Mouse (Mus musculus) cerebellum, adult 2 months (tissue): ENCODE measurements at regions not wholly inside any gene's neighbourhood (a gene's known extent, or its start where the extent isn't known, plus 50 kb on each side); places are given as distances from the start of the nearest gene placed in this dataset.

Experiments
- CTCF ChIP-seq: fragments of 200-500 bp; IDR thresholded peaks from 2 replicates; pipeline ENCODE4 v1.5.1; 2011; ENCODE audit warnings: low read depth, mild to moderate bottlenecking, control low read depth, low read length, moderate library complexity, borderline replicate concordance; ENCODE audit not compliant: insufficient read depth
- POLR2A ChIP-seq: fragments of 200-500 bp; IDR thresholded peaks from 2 replicates; pipeline ENCODE4 v1.6.1; 2011; ENCODE audit warnings: low read length, control low read depth, borderline replicate concordance; ENCODE audit not compliant: insufficient read depth

- TF ChIP-seq CTCF (no peak), POLR2A (no peak)
Measured at GRCm38 (mm10) chr10:49847686-49848085, 59.1 kb upstream of the Grik2 start.
